Comparison of ENCODE assay signal across 12 mouse cellular contexts in the genomic region with DNA sequence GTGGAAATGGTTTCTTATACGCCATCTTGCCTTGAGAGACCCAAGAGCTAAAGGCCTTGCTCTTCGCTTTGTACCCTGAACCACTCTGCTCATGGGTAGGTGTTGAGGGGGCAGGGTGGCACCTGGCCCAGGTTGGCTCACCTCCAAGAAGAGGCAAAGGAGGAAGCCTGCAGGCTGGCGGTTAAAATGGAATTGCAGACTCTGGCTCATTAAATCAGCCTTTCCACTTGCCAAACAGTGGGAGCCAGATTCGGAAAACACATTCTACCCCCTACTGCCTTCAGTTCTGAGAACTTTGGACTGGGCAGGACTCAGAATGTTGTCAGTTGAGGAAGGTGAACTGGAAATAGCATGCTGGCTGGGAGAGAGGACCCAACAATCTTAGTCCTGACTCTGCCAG. TPM values are rescaled to one million over a fixed set of nuclear protein-coding genes. Genes with fewer than 3 reads are reported as not detected.
DNase-seq lines count a peak whose midpoint lies in the region; ATAC-seq and TF ChIP-seq lines count a peak whose summit lies in the region.
"Had no signal": no experiment of that assay in that cellular context is flagged by ENCODE, and none has a peak within 500 bp of the region (broad histone marks: within the 10 kb centered on the region; RNA-seq: fewer than 3 reads in every experiment).

No protein-coding gene starts in this region.

- peak; percentile 5 for DNase-seq in forebrain, postnatal 0 days
- DNase-seq in forebrain, embryonic 11.5 days (ENCODE audit: low spot score), result no peak
- DNase-seq in lung, postnatal 10 days, result peak; percentile 29
- no peak for DNase-seq in lung, postnatal 14 days
- peak; percentile 67 for DNase-seq in heart, postnatal 4 days
- DNase-seq in left cerebral cortex, postnatal 4 days, result peak; percentile 74
- DNase-seq in spleen, postnatal 4 days (ENCODE audit: low spot score in 2 of 2), result no peak
- no peak for DNase-seq in Muller cell, postnatal 12 days (ENCODE audit: inconsistent ontology term)
- DNase-seq: midbrain, embryonic 14.5 days had no signal

- H3K9ac ChIP-seq in forebrain, postnatal 0 days, result no peak overlapping the region
- no peak overlapping the region for H3K9ac ChIP-seq in forebrain, embryonic 11.5 days (ENCODE audit: low read length)
- H3K9ac ChIP-seq: embryonic facial prominence, embryonic 12.5 days; heart, embryonic 15.5 days; limb, embryonic 13.5 days had no signal

- H3K4me2 ChIP-seq in forebrain, postnatal 0 days (ENCODE audit: low read depth), result no peak overlapping the region
- no peak overlapping the region for H3K4me2 ChIP-seq in forebrain, embryonic 11.5 days (ENCODE audit: low read depth, low read length, severe bottlenecking)
- H3K4me2 ChIP-seq: embryonic facial prominence, embryonic 12.5 days; heart, embryonic 15.5 days; limb, embryonic 13.5 days had no signal

- WGBS in forebrain, postnatal 0 days, result 61% methylated on average over 4 of the region's 4 CpGs
- 94% methylated on average over 4 of the region's 4 CpGs for WGBS in forebrain, embryonic 11.5 days

- no peak overlapping the region for H3K4me3 ChIP-seq in forebrain, postnatal 0 days (ENCODE audit: low read depth, low read length)
- H3K4me3 ChIP-seq in forebrain, embryonic 11.5 days (ENCODE audit: low read depth, low read length), result no peak overlapping the region
- H3K4me3 ChIP-seq: embryonic facial prominence, embryonic 12.5 days; heart, embryonic 15.5 days; limb, embryonic 13.5 days had no signal

- H3K36me3 ChIP-seq in forebrain, postnatal 0 days (ENCODE audit: insufficient read depth), result no peaks in the 10 kb centered on the region
- no peaks in the 10 kb centered on the region for H3K36me3 ChIP-seq in forebrain, embryonic 11.5 days (ENCODE audit: control insufficient read depth, insufficient read depth, low read length)
- H3K36me3 ChIP-seq: embryonic facial prominence, embryonic 12.5 days had no signal

- TF ChIP-seq CTCF in forebrain, postnatal 0 days (IDR thresholded peaks at IDR 0.05; ENCODE audit: low read depth), result no peak

- H3K27ac ChIP-seq in forebrain, postnatal 0 days (ENCODE audit: low read depth, low read length), result no peak overlapping the region
- no peak overlapping the region for H3K27ac ChIP-seq in forebrain, embryonic 11.5 days (ENCODE audit: low read depth, low read length)
- H3K27ac ChIP-seq: embryonic facial prominence, embryonic 12.5 days; heart, embryonic 15.5 days; limb, embryonic 13.5 days had no signal

- no peaks in the 10 kb centered on the region for H3K9me3 ChIP-seq in forebrain, postnatal 0 days (ENCODE audit: low read length)
- no peaks in the 10 kb centered on the region for H3K9me3 ChIP-seq in forebrain, embryonic 11.5 days (ENCODE audit: control insufficient read depth, low read length)
- H3K9me3 ChIP-seq: embryonic facial prominence, embryonic 12.5 days; heart, embryonic 15.5 days; limb, embryonic 13.5 days had no signal

- H3K27me3 ChIP-seq in forebrain, postnatal 0 days (ENCODE audit: insufficient read depth, low read length), result no peaks in the 10 kb centered on the region
- no peaks in the 10 kb centered on the region for H3K27me3 ChIP-seq in forebrain, embryonic 11.5 days (ENCODE audit: control insufficient read depth, insufficient read depth, low read length)
- H3K27me3 ChIP-seq: embryonic facial prominence, embryonic 12.5 days; heart, embryonic 15.5 days; limb, embryonic 13.5 days had no signal

- H3K4me1 ChIP-seq in forebrain, postnatal 0 days (ENCODE audit: insufficient read depth), result no peaks in the 10 kb centered on the region
- H3K4me1 ChIP-seq in forebrain, embryonic 11.5 days (replicated peaks; ENCODE audit: control insufficient read depth, insufficient read depth, low read length), result peaks cover 1% of the 10 kb centered on the region; the same call in 1 of the 2 replicates
- H3K4me1 ChIP-seq: embryonic facial prominence, embryonic 12.5 days; heart, embryonic 15.5 days had no signal

- intact Hi-C loops in left cerebral cortex, postnatal 4 days (cut with DNase I), result no loop called here

- ATAC-seq in forebrain, postnatal 0 days, result no peak
- no peak for ATAC-seq in forebrain, embryonic 11.5 days (replicated peaks; ENCODE audit: low FRiP score)

RNA-seq across cellular contexts. Expression of gene Gss, which starts 17.9 kb away (rescaled TPM):
- 10.0 and 11.9 TPM in 2 replicates for total RNA-seq in forebrain, postnatal 0 days (2014; rRNA removed)
- 10.1 and 11.9 TPM in 2 replicates for polyA plus RNA-seq in forebrain, postnatal 0 days (2015; fragmentation: Nextera tagmentation; extraction: Ambion mirVana)
- polyA plus RNA-seq in forebrain, embryonic 11.5 days (2014; fragmentation: Nextera tagmentation; extraction: Ambion mirVana), result 18.1 and 22.3 TPM in 2 replicates
- 10 to 100 TPM; 17.3 to 18.2 TPM for total RNA-seq in heart, postnatal 4 days (2021)
- total RNA-seq in left cerebral cortex, postnatal 4 days (2021), result 10 to 100 TPM in 1 of 2 experiments, 1 to 10 TPM in 1; 9.4 to 11.9 TPM

RNA-seq across cellular contexts. Expression of gene Myh7b, which starts 36.3 kb away (rescaled TPM):
- 0.29 and 1.0 TPM in 2 replicates for total RNA-seq in forebrain, postnatal 0 days (2014; rRNA removed)
- polyA plus RNA-seq in forebrain, postnatal 0 days (2015; fragmentation: Nextera tagmentation; extraction: Ambion mirVana), result 1.3 and 2.0 TPM in 2 replicates
- 0.27 and 0.31 TPM in 2 replicates for polyA plus RNA-seq in forebrain, embryonic 11.5 days (2014; fragmentation: Nextera tagmentation; extraction: Ambion mirVana)
- total RNA-seq in heart, postnatal 4 days (2021), result 10 to 100 TPM; 60.5 to 63.8 TPM
- 1 to 10 TPM; 1.2 to 3.6 TPM for total RNA-seq in left cerebral cortex, postnatal 4 days (2021)

RNA-seq across cellular contexts. Expression of gene Ggt7, which starts 56.7 kb away (rescaled TPM):
- total RNA-seq in forebrain, postnatal 0 days (2014; rRNA removed), result 131 and 137 TPM in 2 replicates
- polyA plus RNA-seq in forebrain, postnatal 0 days (2015; fragmentation: Nextera tagmentation; extraction: Ambion mirVana), result 78.5 and 85.3 TPM in 2 replicates
- 10.6 and 11.3 TPM in 2 replicates for polyA plus RNA-seq in forebrain, embryonic 11.5 days (2014; fragmentation: Nextera tagmentation; extraction: Ambion mirVana)
- 1 to 10 TPM in 1 of 2 experiments, under 1 TPM in 1; 0.62 to 1.3 TPM for total RNA-seq in heart, postnatal 4 days (2021)
- 10 to 100 TPM; 71.6 to 78.0 TPM for total RNA-seq in left cerebral cortex, postnatal 4 days (2021)

RNA-seq across cellular contexts. Expression of gene Acss2, which starts 57.0 kb away (rescaled TPM):
- total RNA-seq in forebrain, postnatal 0 days (2014; rRNA removed), result 25.5 and 27.7 TPM in 2 replicates
- 13.3 and 16.3 TPM in 2 replicates for polyA plus RNA-seq in forebrain, postnatal 0 days (2015; fragmentation: Nextera tagmentation; extraction: Ambion mirVana)
- polyA plus RNA-seq in forebrain, embryonic 11.5 days (2014; fragmentation: Nextera tagmentation; extraction: Ambion mirVana), result 20.6 and 22.9 TPM in 2 replicates
- total RNA-seq in heart, postnatal 4 days (2021), result 10 to 100 TPM; 27.4 TPM
- 10 to 100 TPM; 26.3 to 27.6 TPM for total RNA-seq in left cerebral cortex, postnatal 4 days (2021)

Comparison
In these comparisons a context has a peak if more than half of its experiments do, and no peak if none do; other contexts are left out.
1. DNase-seq: peak in forebrain, postnatal 0 days (single experiment), lung, postnatal 10 days (single experiment), heart, postnatal 4 days (single experiment) and left cerebral cortex, postnatal 4 days (single experiment); none in forebrain, embryonic 11.5 days (single experiment), lung, postnatal 14 days (single experiment), spleen, postnatal 4 days (0 of 2) and Muller cell, postnatal 12 days (single experiment).
2. RNA of gene Myh7b, which starts 36.3 kb away (total RNA-seq): 60.5 to 63.8 TPM in heart, postnatal 4 days; 1.2 to 3.6 TPM in left cerebral cortex, postnatal 4 days and 0.29 to 1.0 TPM in forebrain, postnatal 0 days; every median in the first group is over 10 times any median in the second.
3. RNA of gene Ggt7, which starts 56.7 kb away (total RNA-seq): 131 to 137 TPM in forebrain, postnatal 0 days and 71.6 to 78.0 TPM in left cerebral cortex, postnatal 4 days; 0.62 to 1.3 TPM in heart, postnatal 4 days; every median in the first group is over 10 times any median in the second.